ENCODE assay signal across 22 mouse cellular contexts in genomic region chr1:193720420-193720851, GRCm38 (mm10).
DNase-seq lines count a peak whose midpoint lies in the region; ATAC-seq lines count a peak whose summit lies in the region.
"Had no signal": no experiment of that assay in that cellular context is flagged by ENCODE, and none has a peak within 500 bp of the region (broad histone marks: within the 10 kb centered on the region; RNA-seq: fewer than 3 reads in every experiment).

No protein-coding gene starts in this region.

- 57% methylated on average over 8 of the region's 8 CpGs for WGBS in embryonic facial prominence, embryonic 11.5 days
- WGBS in embryonic facial prominence, embryonic 10.5 days, result 53% methylated on average over 8 of the region's 8 CpGs
- 78% methylated on average over 8 of the region's 8 CpGs for WGBS in heart, embryonic 11.5 days (ENCODE audit: insufficient replicate concordance)
- WGBS in midbrain, embryonic 14.5 days, result 7% methylated on average over 8 of the region's 8 CpGs

- H3K9ac ChIP-seq in embryonic facial prominence, embryonic 11.5 days (replicated peaks; ENCODE audit: low read length), result no peak overlapping the region
- no peak overlapping the region for H3K9ac ChIP-seq in heart, embryonic 11.5 days (ENCODE audit: low read depth, low read length)
- H3K9ac ChIP-seq in midbrain, embryonic 14.5 days (replicated peaks; ENCODE audit: low read length), result no peak overlapping the region
- H3K9ac ChIP-seq: embryonic facial prominence, embryonic 12.5 days; heart, embryonic 13.5 days had no signal

- H3K36me3 ChIP-seq in embryonic facial prominence, embryonic 11.5 days (replicated peaks; ENCODE audit: control insufficient read depth, insufficient read depth, low read depth, low read length), result no peaks in the 10 kb centered on the region
- H3K36me3 ChIP-seq in embryonic facial prominence, embryonic 10.5 days (replicated peaks), result no peaks in the 10 kb centered on the region
- no peaks in the 10 kb centered on the region for H3K36me3 ChIP-seq in heart, embryonic 11.5 days (ENCODE audit: control insufficient read depth, insufficient read depth, low read length)
- no peaks in the 10 kb centered on the region for H3K36me3 ChIP-seq in midbrain, embryonic 14.5 days (ENCODE audit: control insufficient read depth, insufficient read depth, low read length)
- H3K36me3 ChIP-seq: embryonic facial prominence, embryonic 12.5 days; G1E; heart, embryonic 13.5 days had no signal

- H3K27ac ChIP-seq in embryonic facial prominence, embryonic 11.5 days (replicated peaks; ENCODE audit: low read depth, low read length), result no peak overlapping the region
- no peak overlapping the region for H3K27ac ChIP-seq in embryonic facial prominence, embryonic 10.5 days (replicated peaks)
- no peak overlapping the region for H3K27ac ChIP-seq in heart, embryonic 11.5 days (ENCODE audit: low read depth, low read length)
- no peak overlapping the region for H3K27ac ChIP-seq in midbrain, embryonic 14.5 days (replicated peaks; ENCODE audit: low read depth, low read length)
- H3K27ac ChIP-seq: embryonic facial prominence, embryonic 12.5 days; heart, embryonic 13.5 days had no signal

- ATAC-seq in embryonic facial prominence, embryonic 11.5 days (replicated peaks; ENCODE audit: insufficient number of reproducible peaks, low FRiP score, low TSS enrichment, low read depth), result 0 out of 2 replicates have a peak, but pooled peaks have one; percentile 34
- no peak for ATAC-seq in heart, embryonic 11.5 days (replicated peaks; ENCODE audit: insufficient number of reproducible peaks, low FRiP score, low TSS enrichment)
- no peak for ATAC-seq in midbrain, embryonic 14.5 days (ENCODE audit: low FRiP score, low TSS enrichment)
- ATAC-seq: CD4-positive, CD25-positive, alpha-beta regulatory T cell, adult 4 months; forebrain, embryonic 16.5 days; hindbrain, embryonic 16.5 days; inflammation-experienced regulatory T-cells, adult 6 months had no signal

- DNase-seq in embryonic facial prominence, embryonic 11.5 days (ENCODE audit: low spot score), result no peak
- DNase-seq in embryonic facial prominence, embryonic 10.5 days (ENCODE audit: low spot score), result no peak
- DNase-seq in heart, adult 11 months, result peak; percentile 81
- DNase-seq in midbrain, embryonic 14.5 days, result peak; percentile 52
- no peak for DNase-seq in ovary, adult 18-20 months (ENCODE audit: low spot score)
- DNase-seq in layer of hippocampus, adult 9-10 months (ENCODE audit: low spot score), result no peak
- no peak for DNase-seq in layer of hippocampus, adult 11-12 months (ENCODE audit: low spot score)
- DNase-seq: adrenal gland, postnatal 10 days; B cell, adult 2 months; cerebellum, adult 18-20 months; cerebellum, adult 9-11 months; cerebellum, postnatal 36 days; gastrocnemius, postnatal 14 days; heart, postnatal 36 days had no signal

- no peaks in the 10 kb centered on the region for H3K9me3 ChIP-seq in embryonic facial prominence, embryonic 11.5 days (replicated peaks; ENCODE audit: control insufficient read depth, low read length)
- H3K9me3 ChIP-seq in embryonic facial prominence, embryonic 10.5 days, result no peaks in the 10 kb centered on the region
- H3K9me3 ChIP-seq in heart, embryonic 11.5 days (replicated peaks; ENCODE audit: control insufficient read depth, low read length), result no peaks in the 10 kb centered on the region
- no peaks in the 10 kb centered on the region for H3K9me3 ChIP-seq in midbrain, embryonic 14.5 days (ENCODE audit: control insufficient read depth, low read length)
- H3K9me3 ChIP-seq: embryonic facial prominence, embryonic 12.5 days; G1E; heart, embryonic 13.5 days had no signal

- no peaks in the 10 kb centered on the region; the same call in 1 of the 2 replicates for H3K4me1 ChIP-seq in embryonic facial prominence, embryonic 11.5 days (ENCODE audit: control insufficient read depth, insufficient read depth, low read length)
- peaks cover 17% of the 10 kb centered on the region for H3K4me1 ChIP-seq in embryonic facial prominence, embryonic 10.5 days
- no peaks in the 10 kb centered on the region for H3K4me1 ChIP-seq in heart, embryonic 11.5 days (ENCODE audit: control insufficient read depth, insufficient read depth, low read length)
- H3K4me1 ChIP-seq in midbrain, embryonic 14.5 days (ENCODE audit: control insufficient read depth, insufficient read depth, low read length), result peaks cover 5% of the 10 kb centered on the region; the same call in 1 of the 2 replicates
- H3K4me1 ChIP-seq: embryonic facial prominence, embryonic 12.5 days; heart, embryonic 13.5 days had no signal

- H3K4me2 ChIP-seq in embryonic facial prominence, embryonic 11.5 days (ENCODE audit: low read depth, low read length), result no peak overlapping the region
- H3K4me2 ChIP-seq in heart, embryonic 11.5 days, result no peak overlapping the region
- H3K4me2 ChIP-seq in midbrain, embryonic 14.5 days (ENCODE audit: low read length), result no peak overlapping the region
- H3K4me2 ChIP-seq: embryonic facial prominence, embryonic 12.5 days; heart, embryonic 13.5 days had no signal

- H3K4me3 ChIP-seq in embryonic facial prominence, embryonic 11.5 days (ENCODE audit: low read depth, low read length), result no peak overlapping the region
- H3K4me3 ChIP-seq in embryonic facial prominence, embryonic 10.5 days, result no peak overlapping the region
- H3K4me3 ChIP-seq in heart, embryonic 11.5 days (ENCODE audit: low read depth, low read length), result no peak overlapping the region
- H3K4me3 ChIP-seq in midbrain, embryonic 14.5 days (replicated peaks; ENCODE audit: low read depth, low read length), result no peak overlapping the region
- H3K4me3 ChIP-seq: embryonic facial prominence, embryonic 12.5 days; heart, embryonic 13.5 days had no signal

- no peaks in the 10 kb centered on the region for H3K27me3 ChIP-seq in embryonic facial prominence, embryonic 11.5 days (ENCODE audit: control insufficient read depth, insufficient read depth, low read length)
- H3K27me3 ChIP-seq in embryonic facial prominence, embryonic 10.5 days (replicated peaks; ENCODE audit: low read depth, poor library complexity, severe bottlenecking), result no peaks in the 10 kb centered on the region
- no peaks in the 10 kb centered on the region for H3K27me3 ChIP-seq in heart, embryonic 11.5 days (ENCODE audit: control insufficient read depth, insufficient read depth, low read length)
- no peaks in the 10 kb centered on the region for H3K27me3 ChIP-seq in midbrain, embryonic 14.5 days (ENCODE audit: control insufficient read depth, insufficient read depth, low read length)
- H3K27me3 ChIP-seq: embryonic facial prominence, embryonic 12.5 days; heart, embryonic 13.5 days had no signal

Comparison
In these comparisons a context has a peak if more than half of its experiments do, and no peak if none do; other contexts are left out.
1. DNase-seq: peak in heart, adult 11 months (single experiment) and midbrain, embryonic 14.5 days (single experiment); none in embryonic facial prominence, embryonic 11.5 days (single experiment), embryonic facial prominence, embryonic 10.5 days (single experiment), ovary, adult 18-20 months (single experiment), layer of hippocampus, adult 9-10 months (single experiment) and layer of hippocampus, adult 11-12 months (single experiment).